Mouse (Mus musculus) embryonic fibroblast, embryonic 13.5 days (primary cell): Measurements from ENCODE around the gene Dhx32.

ENCODE experiments used
- CTCF ChIP-seq: IDR thresholded peaks from 2 replicates; pipeline ENCODE4 v1.5.1; 2011; ENCODE audit warnings: mild to moderate bottlenecking, control low read depth, low read length, moderate library complexity, borderline replicate concordance; ENCODE audit not compliant: insufficient read depth
- POLR2A ChIP-seq: IDR thresholded peaks from 2 replicates; pipeline ENCODE4 v1.6.1; 2011; ENCODE audit warnings: low read depth, mild to moderate bottlenecking, control low read depth, low read length, moderate library complexity

- TF ChIP-seq POLR2A (no peak), CTCF (no peak)
Observed at GRCm38 (mm10) chr7:133812927-133813326, 30.4 kb upstream of the Dhx32 start.
